Mouse (Mus musculus) gastrocnemius, postnatal 10 days (tissue): Measurements from ENCODE around the gene Nr5a1. TPM values are rescaled to one million over a fixed set of nuclear protein-coding genes. Genes with fewer than 3 reads are reported as not detected.

Experiments used
- DNase-seq: peaks from one replicate; pipeline ENCODE4 v3.0.0; 2021; ENCODE audit warnings: mixed read lengths
- total RNA-seq, 2 experiments: library from RNA; stranded (reverse); gene quantifications; 2 replicates each; pipeline ENCODE4 v1.2.3; 2021

Gene Nr5a1
- total RNA-seq, 2 experiments from 2014 or later, result not detected

DNA sequence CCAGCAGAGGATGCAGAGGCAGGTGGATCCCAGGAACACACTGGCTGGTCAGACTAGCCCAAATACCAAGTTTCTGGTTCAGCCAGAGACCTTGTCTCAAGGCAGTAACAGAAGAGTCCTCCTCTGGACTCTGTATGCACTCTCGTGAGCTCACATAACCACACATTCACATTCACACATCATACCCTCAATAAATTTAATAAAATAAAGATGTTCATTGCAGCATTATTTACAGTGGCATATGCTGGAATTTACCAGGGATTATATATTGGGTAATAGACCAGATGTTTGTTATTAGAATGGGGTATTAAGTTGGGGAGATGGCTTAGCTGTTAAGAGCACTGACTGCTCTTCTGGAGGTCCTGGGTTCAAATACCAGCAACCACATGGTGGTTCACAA lies 64.0 kb downstream of the Nr5a1 start:
- no peak for DNase-seq

- no peak for DNase-seq
Measured at GRCm38 (mm10) chr2:38647661-38648060, 66.7 kb downstream of the Nr5a1 start.

DNA sequence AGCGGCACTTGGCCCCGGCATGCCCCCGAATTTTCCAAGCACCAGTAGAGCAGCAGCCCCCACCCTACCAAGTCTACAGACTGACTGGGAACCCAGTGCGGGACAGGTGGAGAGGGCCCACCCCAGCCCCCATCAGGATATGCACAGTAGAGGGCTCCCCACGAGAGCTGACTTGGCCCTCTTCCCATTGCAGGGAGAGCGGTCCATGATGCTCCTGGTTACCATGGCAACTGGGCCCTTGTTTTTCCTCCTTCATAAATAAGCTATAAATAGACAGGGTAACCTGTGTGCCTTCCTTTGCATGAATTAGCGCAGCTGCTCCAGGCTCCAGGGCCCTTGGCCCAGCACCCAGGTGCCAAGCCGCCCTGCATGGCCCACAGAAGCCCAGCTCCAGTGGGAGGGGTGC lies 67.1 kb downstream of the Nr5a1 start:
- DNase-seq, result no peak

DNA sequence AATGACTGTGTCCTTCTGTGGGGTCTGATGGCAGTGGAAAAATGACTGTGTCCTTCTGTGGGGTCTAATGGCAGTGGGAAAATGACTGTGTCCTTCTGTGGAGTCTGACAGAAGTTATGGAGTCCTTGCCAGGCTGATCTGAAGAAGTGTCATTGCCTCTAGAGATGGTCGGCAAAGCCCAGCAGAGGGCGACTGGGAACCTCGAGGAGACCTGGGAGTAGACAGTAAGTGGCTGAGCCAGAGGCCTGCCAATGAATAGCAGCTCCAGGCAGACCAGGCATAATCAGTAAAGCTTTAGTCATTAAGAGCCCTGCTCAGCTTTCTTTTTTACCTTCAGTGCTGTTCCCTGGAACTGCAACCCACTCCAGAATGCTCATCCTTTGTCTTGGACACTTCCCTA lies 68.4 kb downstream of the Nr5a1 start:
- DNase-seq, result peak; percentile 61

DNA sequence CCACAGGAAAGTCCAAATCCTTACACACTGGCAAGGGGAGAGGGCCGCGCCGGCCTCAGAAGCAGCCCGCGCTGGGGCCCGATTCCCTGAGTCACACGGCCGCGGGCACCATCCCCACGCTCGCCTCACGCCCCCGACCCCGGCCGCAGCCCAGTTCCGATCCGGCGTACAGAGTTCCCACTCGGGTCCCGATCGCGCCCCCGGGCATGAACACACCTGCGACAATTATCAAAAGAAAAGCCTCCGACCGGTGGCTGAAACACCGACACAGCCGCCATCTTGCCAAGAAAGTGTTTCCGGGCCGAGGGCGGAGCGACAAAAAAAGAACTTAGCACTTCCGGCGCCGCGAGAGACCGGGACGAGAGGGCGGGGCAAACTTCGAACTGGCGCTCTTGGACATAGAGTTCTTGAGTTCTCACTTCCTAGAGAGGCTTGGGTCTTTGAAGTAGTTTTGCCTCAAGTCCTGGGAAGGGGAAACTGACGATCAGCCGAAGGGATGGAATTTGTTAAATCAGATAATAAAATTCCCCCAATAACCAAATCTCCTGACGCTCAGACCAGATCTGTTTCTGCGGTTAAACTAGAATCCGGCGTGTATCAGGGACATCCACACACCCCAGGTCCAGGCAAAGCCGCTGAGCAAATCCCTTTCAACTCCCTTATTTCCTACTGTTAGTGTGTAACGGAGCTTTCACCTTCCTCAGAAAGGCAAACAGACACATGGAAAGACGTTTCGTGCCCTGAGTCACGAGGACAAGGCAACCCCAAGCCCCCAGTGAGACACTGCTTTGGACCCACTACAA lies 70.5 kb downstream of the Nr5a1 start, which contains the start of gene Psmb7:
TSS of gene Psmb7 (minus strand) at position 463 of the 803 bp plus-strand sequence.
- peak; percentile 86 for DNase-seq

Other genes with a start within 250 kb of the Nr5a1 start
- gene Nek6, start 202.9 kb downstream of the Nr5a1 start, total RNA-seq, result 10 to 100 TPM; 17.2 to 17.5 TPM
- 100 to 1,000 TPM; 278 to 306 TPM for gene Psmb7, start 70.5 kb downstream of the Nr5a1 start, total RNA-seq
- 1 to 10 TPM; 1.6 to 2.6 TPM for gene Nr6a1, start 213.1 kb upstream of the Nr5a1 start, total RNA-seq
- 10 to 100 TPM; 25.2 to 32.6 TPM for gene Olfml2a, start 217.4 kb upstream of the Nr5a1 start, total RNA-seq